Mouse (Mus musculus) erythroblast, adult 5-6 weeks (primary cell): Measurements from ENCODE around the gene Zyg11b. TPM values are rescaled to one million over a fixed set of nuclear protein-coding genes. Genes with fewer than 3 reads are reported as not detected.

Experiments used
- ATAC-seq: replicated peaks from 2 replicates; pipeline ENCODE4 v1.8.0; 2016; ENCODE audit warnings: moderate number of reproducible peaks, mild to moderate bottlenecking, moderate TSS enrichment, inconsistent platforms; ENCODE audit not compliant: poor library complexity, low FRiP score, severe bottlenecking
- total RNA-seq, 2 experiments: library from RNA; stranded (forward) in 1 of 2; stranded (reverse) in 1 of 2; fragments of 150-400 nt in 1 of 2; fragments of 200-764, 138-1000 nt in 1 of 2; gene quantifications; 2 replicates each; pipeline versions ENCODE4 v1.2.3 to v1.2.4; 2015 to 2017; ENCODE audit warnings: low replicate concordance in 2 of 2

Gene Zyg11b
- total RNA-seq, 2 experiments from 2014 or later: 3.8 TPM

- ATAC-seq: no peak
Observed at GRCm38 (mm10) chr4:108319747-108320146, 18.9 kb upstream of the Zyg11b start.

GRCm38 (mm10) chr4:108318649-108319615, 18.0 kb upstream of the Zyg11b start:
- no peak for ATAC-seq

- ATAC-seq: no peak
Observed at GRCm38 (mm10) chr4:108317656-108318605, 17.0 kb upstream of the Zyg11b start.

GRCm38 (mm10) chr4:108314041-108314440, 13.1 kb upstream of the Zyg11b start:
- no peak for ATAC-seq

- no peak for ATAC-seq
Observed at GRCm38 (mm10) chr4:108310706-108311105, 9.8 kb upstream of the Zyg11b start.

- ATAC-seq: no peak
Observed at GRCm38 (mm10) chr4:108302296-108302890, 1.5 kb upstream of the Zyg11b start.

- ATAC-seq: no peak
Observed at GRCm38 (mm10) chr4:108300266-108300665, 630 bp downstream of the Zyg11b start.

- no peak for ATAC-seq
Observed at GRCm38 (mm10) chr4:108276973-108277372, 23.9 kb downstream of the Zyg11b start.

- no peak for ATAC-seq
Observed at GRCm38 (mm10) chr4:108272286-108272685, 28.6 kb downstream of the Zyg11b start.

- no peak for ATAC-seq
Observed at GRCm38 (mm10) chr4:108265774-108266173, 35.1 kb downstream of the Zyg11b start.

- no peak for ATAC-seq
Observed at GRCm38 (mm10) chr4:108253317-108253716, 47.6 kb downstream of the Zyg11b start.

- ATAC-seq: no peak
Observed at GRCm38 (mm10) chr4:108250501-108250900, 50.4 kb downstream of the Zyg11b start.

- ATAC-seq: no peak
Observed at GRCm38 (mm10) chr4:108249314-108249713, 51.6 kb downstream of the Zyg11b start.

- ATAC-seq: no peak
Observed at GRCm38 (mm10) chr4:108233654-108234053, 67.2 kb downstream of the Zyg11b start.

- no peak for ATAC-seq
Observed at GRCm38 (mm10) chr4:108225341-108225872, 75.5 kb downstream of the Zyg11b start.

- no peak for ATAC-seq
Observed at GRCm38 (mm10) chr4:108222507-108222906, 78.4 kb downstream of the Zyg11b start.

- ATAC-seq: no peak
Observed at GRCm38 (mm10) chr4:108219019-108219418, 81.9 kb downstream of the Zyg11b start.

GRCm38 (mm10) chr4:108217332-108218179, 83.3 kb downstream of the Zyg11b start, which contains the start of gene Zyg11a:
Gene Zyg11a (minus strand): TSS chr4:108218048.
- no peak for ATAC-seq

GRCm38 (mm10) chr4:108213023-108213422, 87.9 kb downstream of the Zyg11b start:
- ATAC-seq: no peak
